Mouse (Mus musculus): ENCODE measurements around the gene Sufu. TPM values are rescaled to one million over a fixed set of nuclear protein-coding genes. Genes with fewer than 3 reads are reported as not detected.

Gene Sufu
- polyA plus RNA-seq, 1 experiment: 18.6 TPM

DNA sequence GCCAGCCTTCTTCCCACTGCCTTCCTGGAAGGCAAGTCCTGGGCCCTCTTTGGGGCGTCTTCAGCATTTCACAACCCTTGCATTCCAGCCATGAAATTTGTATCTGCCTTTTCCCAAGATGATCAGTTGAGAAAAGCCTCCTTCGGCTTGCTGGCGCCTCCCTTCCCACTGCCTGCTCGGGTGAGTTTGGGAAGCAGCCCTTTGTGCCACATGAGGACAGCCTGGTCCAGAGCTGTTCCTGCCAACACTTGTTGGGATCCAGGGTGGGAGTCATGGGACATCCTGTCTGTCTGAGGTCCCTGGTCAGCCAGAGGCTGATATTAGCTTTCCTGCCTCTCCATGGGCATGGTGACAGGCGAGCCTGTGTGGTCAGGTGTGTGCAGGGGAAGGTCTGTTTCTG is 61.1 kb downstream of the Sufu start:
- WGBS: 87% methylated on average over 5 of the region's 5 CpGs
- TF ChIP-seq POLR2A (IDR thresholded peaks at IDR 0.05; ENCODE audit: low read depth, low read length): no peak
- TF ChIP-seq CTCF (IDR thresholded peaks at IDR 0.05; ENCODE audit: extremely low read depth, insufficient read depth, insufficient read length, insufficient replicate concordance): no peak
- H3K27me3 ChIP-seq (ENCODE audit: control insufficient read depth, insufficient read depth, low read length): no peaks in the 10 kb centered on the region
- no peak overlapping the region for H3K4me3 ChIP-seq (ENCODE audit: extremely low read depth, insufficient read depth, insufficient read length)
- DNase-seq (ENCODE audit: low read depth in 1 of 2, low spot score in 2 of 2): no peak
- H3K36me3 ChIP-seq (ENCODE audit: control insufficient read depth, insufficient read depth, low read length): peaks cover 3% of the 10 kb centered on the region; the same call in 1 of the 2 replicates
- peaks cover 17% of the 10 kb centered on the region; the same call in 1 of the 2 replicates for H3K4me1 ChIP-seq (ENCODE audit: control insufficient read depth, insufficient read depth, insufficient read length)
- H3K27ac ChIP-seq (ENCODE audit: insufficient read depth, low read length): no peak overlapping the region

DNA sequence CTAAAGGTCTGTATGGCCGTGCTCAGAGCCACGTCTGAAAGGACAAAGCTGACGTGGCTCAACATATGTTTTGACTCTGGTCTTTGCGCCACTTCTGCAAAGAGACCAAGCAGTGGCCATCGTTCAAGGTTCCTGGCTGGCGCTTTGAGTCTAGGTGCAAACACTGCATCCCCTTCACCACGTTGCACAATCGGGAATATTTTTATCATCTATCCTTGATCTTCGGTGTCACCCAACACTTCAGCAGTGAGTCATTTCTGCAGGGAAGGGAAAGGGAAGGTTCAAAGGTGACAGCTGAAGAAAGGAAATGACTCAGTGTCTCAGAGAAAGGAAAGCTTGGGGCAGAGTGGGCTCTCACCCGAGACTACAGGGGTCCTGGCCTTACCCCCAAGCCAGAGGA is 62.6 kb downstream of the Sufu start:
- Histone ChIP-seq H3K4me3 (ENCODE audit: extremely low read depth, insufficient read depth, insufficient read length) (no peak overlapping the region), H3K4me1 (ENCODE audit: control insufficient read depth, insufficient read depth, insufficient read length) (peaks cover 11% of the 10 kb centered on the region; the same call in 1 of the 2 replicates), H3K36me3 (ENCODE audit: control insufficient read depth, insufficient read depth, low read length) (peaks cover 3% of the 10 kb centered on the region; the same call in 1 of the 2 replicates), H3K27ac (ENCODE audit: insufficient read depth, low read length) (no peak overlapping the region), H3K27me3 (ENCODE audit: control insufficient read depth, insufficient read depth, low read length) (no peaks in the 10 kb centered on the region)
- TF ChIP-seq POLR2A (IDR thresholded peaks at IDR 0.05; ENCODE audit: low read depth, low read length) (no peak), CTCF (IDR thresholded peaks at IDR 0.05; ENCODE audit: extremely low read depth, insufficient read depth, insufficient read length, insufficient replicate concordance) (no peak)
- no peak for DNase-seq (ENCODE audit: low read depth in 1 of 2, low spot score in 2 of 2)
- 69% methylated on average over 10 of the region's 10 CpGs for WGBS

DNA sequence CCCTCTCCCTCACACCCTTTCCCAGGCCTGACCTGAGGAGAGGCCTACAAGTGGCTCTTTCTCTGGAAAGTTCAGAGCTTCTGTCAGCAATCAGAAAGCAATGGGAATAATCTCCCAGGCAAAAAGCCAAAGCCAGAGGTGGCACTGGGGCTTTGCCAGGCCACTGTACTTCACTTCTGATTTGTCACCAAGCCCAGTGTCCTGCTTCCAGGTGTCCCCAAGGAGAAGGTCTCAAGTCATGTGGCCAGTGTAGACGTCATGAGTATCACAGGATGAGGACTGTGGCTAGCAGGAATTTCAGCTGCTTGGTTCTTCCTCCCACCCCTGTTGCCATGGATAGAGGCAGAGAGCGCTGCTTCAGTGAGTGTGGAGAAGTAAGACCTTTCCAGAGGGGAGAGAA is 63.2 kb downstream of the Sufu start:
- TF ChIP-seq POLR2A (IDR thresholded peaks at IDR 0.05; ENCODE audit: low read depth, low read length) (no peak), CTCF (IDR thresholded peaks at IDR 0.05; ENCODE audit: extremely low read depth, insufficient read depth, insufficient read length, insufficient replicate concordance) (no peak)
- Histone ChIP-seq H3K27me3 (ENCODE audit: control insufficient read depth, insufficient read depth, low read length) (no peaks in the 10 kb centered on the region), H3K27ac (ENCODE audit: insufficient read depth, low read length) (no peak overlapping the region), H3K4me3 (ENCODE audit: extremely low read depth, insufficient read depth, insufficient read length) (no peak overlapping the region), H3K4me1 (ENCODE audit: control insufficient read depth, insufficient read depth, insufficient read length) (peaks cover 6% of the 10 kb centered on the region; the same call in 1 of the 2 replicates), H3K36me3 (ENCODE audit: control insufficient read depth, insufficient read depth, low read length) (peaks cover 3% of the 10 kb centered on the region; the same call in 1 of the 2 replicates)
- DNase-seq (ENCODE audit: low read depth in 1 of 2, low spot score in 2 of 2): no peak
- WGBS: 80% methylated on average over 2 of the region's 2 CpGs

DNA sequence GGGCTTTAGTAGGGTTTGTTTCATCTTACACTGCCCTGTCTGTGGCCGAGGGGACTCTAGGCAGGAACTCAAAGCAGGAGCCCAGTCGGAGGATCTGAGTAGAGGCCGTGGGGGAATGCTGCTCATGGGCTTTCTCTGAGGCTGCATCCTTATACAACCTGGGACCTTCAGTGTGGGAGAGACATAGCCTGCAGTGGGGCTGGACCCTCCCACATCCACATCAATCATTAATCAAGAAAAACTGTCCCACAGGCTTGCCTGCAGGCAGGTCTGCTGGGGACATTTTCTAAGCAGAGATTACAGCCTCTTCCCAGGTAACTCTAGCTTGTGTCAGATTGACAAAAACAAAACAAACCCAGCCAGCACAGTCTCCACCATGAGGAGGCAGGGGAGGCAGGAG is 65.9 kb downstream of the Sufu start:
- no peak overlapping the region for H3K27ac ChIP-seq (ENCODE audit: insufficient read depth, low read length)
- DNase-seq (ENCODE audit: low read depth in 1 of 2, low spot score in 2 of 2): no peak
- H3K36me3 ChIP-seq (ENCODE audit: control insufficient read depth, insufficient read depth, low read length): peaks cover 3% of the 10 kb centered on the region; the same call in 1 of the 2 replicates
- no peaks in the 10 kb centered on the region for H3K27me3 ChIP-seq (ENCODE audit: control insufficient read depth, insufficient read depth, low read length)
- 95% methylated on average over 3 of the region's 3 CpGs for WGBS
- peaks cover 17% of the 10 kb centered on the region; the same call in 1 of the 2 replicates for H3K4me1 ChIP-seq (ENCODE audit: control insufficient read depth, insufficient read depth, insufficient read length)
- no peak overlapping the region for H3K4me3 ChIP-seq (ENCODE audit: extremely low read depth, insufficient read depth, insufficient read length)
- TF ChIP-seq POLR2A (IDR thresholded peaks at IDR 0.05; ENCODE audit: low read depth, low read length) (no peak), CTCF (IDR thresholded peaks at IDR 0.05; ENCODE audit: extremely low read depth, insufficient read depth, insufficient read length, insufficient replicate concordance) (no peak)

DNA sequence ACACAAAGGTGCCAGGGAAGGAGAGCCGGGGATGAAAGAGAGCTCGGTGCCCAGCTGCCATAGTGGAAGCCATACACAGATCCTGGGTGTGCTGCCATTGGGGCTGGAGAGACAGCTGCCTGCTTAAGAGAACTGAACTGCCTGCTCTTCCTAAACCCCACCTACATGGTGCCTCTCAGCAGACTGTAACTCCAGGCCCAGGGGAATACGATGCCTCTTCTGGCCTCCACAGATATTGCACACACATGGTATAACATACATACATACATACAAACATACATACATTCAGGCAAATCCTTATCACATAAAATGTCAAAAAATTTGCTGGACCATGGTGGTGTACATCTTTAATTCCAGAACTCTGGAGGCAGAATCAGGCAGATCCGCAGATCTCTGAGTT is 66.8 kb downstream of the Sufu start:
- Histone ChIP-seq H3K36me3 (ENCODE audit: control insufficient read depth, insufficient read depth, low read length) (peaks cover 3% of the 10 kb centered on the region; the same call in 1 of the 2 replicates), H3K4me3 (ENCODE audit: extremely low read depth, insufficient read depth, insufficient read length) (no peak overlapping the region), H3K27me3 (ENCODE audit: control insufficient read depth, insufficient read depth, low read length) (no peaks in the 10 kb centered on the region), H3K4me1 (ENCODE audit: control insufficient read depth, insufficient read depth, insufficient read length) (peaks cover 25% of the 10 kb centered on the region; the same call in 1 of the 2 replicates), H3K27ac (ENCODE audit: insufficient read depth, low read length) (no peak overlapping the region)
- TF ChIP-seq CTCF (IDR thresholded peaks at IDR 0.05; ENCODE audit: extremely low read depth, insufficient read depth, insufficient read length, insufficient replicate concordance) (no peak), POLR2A (IDR thresholded peaks at IDR 0.05; ENCODE audit: low read depth, low read length) (no peak)
- 95% methylated on average over 4 of the region's 4 CpGs for whole genome bisulfite sequencing
- no peak for DNase-seq (ENCODE audit: low read depth in 1 of 2, low spot score in 2 of 2)

DNA sequence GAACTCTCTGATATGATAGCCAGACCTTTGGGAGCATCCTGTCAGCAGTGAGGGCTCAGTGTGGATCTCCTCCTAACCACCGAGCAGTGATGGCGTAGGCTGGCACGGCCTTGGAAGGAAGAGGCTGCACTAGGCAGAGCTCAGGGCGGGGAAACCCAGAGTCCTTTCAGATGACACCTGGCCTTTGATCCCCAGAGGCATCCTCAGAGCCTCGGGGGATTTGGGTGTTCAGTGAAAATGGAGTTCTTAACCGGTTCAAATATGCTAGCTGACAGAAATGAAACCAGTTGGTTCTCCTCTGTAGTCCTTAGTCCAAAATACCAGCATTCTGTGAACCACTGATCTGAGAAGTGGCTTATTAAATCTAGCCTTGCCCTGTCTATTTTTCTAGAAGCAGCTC is 69.5 kb downstream of the Sufu start:
- Histone ChIP-seq H3K27ac (ENCODE audit: insufficient read depth, low read length) (peak overlapping the region; percentile 94), H3K4me1 (ENCODE audit: control insufficient read depth, insufficient read depth, insufficient read length) (peaks cover 32% of the 10 kb centered on the region; the same call in 1 of the 2 replicates), H3K36me3 (ENCODE audit: control insufficient read depth, insufficient read depth, low read length) (peaks cover 2% of the 10 kb centered on the region; the same call in 1 of the 2 replicates), H3K27me3 (ENCODE audit: control insufficient read depth, insufficient read depth, low read length) (no peaks in the 10 kb centered on the region), H3K4me3 (ENCODE audit: extremely low read depth, insufficient read depth, insufficient read length) (peak overlapping the region; percentile 11; the same call in 1 of the 2 replicates)
- TF ChIP-seq CTCF (IDR thresholded peaks at IDR 0.05; ENCODE audit: extremely low read depth, insufficient read depth, insufficient read length, insufficient replicate concordance): no peak
- TF ChIP-seq POLR2A (IDR thresholded peaks at IDR 0.05; ENCODE audit: low read depth, low read length): peak; percentile 48; the same call in 1 of the 2 replicates
- peak; percentile 84 to 91 for DNase-seq (ENCODE audit: low read depth in 1 of 2, low spot score in 2 of 2)
- 16% methylated on average over 6 of the region's 6 CpGs for WGBS

DNA sequence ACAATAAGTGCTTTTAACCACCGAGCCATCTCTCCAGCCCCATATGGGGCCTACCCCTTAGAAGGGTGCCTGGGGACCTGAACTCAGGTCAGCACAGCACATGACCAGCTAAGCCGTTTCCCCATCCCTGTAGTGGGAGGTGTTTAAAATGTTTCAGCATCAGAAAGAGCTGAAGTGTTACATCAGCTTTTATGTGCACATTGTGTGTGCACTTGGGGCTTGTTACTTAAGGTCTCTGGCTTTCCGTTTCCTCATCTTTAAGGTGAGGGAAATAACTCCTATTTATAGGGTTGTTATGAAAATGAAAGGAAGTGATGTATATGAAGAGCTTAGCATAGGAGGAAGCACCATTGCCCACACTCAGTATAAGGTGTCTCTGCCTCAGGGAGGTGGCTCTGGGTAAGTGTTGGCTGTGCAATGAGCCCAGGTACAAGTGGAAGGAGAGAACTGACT is 70.4 kb downstream of the Sufu start:
- 18% methylated on average over 3 of the region's 3 CpGs for WGBS
- Histone ChIP-seq H3K36me3 (ENCODE audit: control insufficient read depth, insufficient read depth, low read length) (peaks cover 2% of the 10 kb centered on the region; the same call in 1 of the 2 replicates), H3K4me1 (ENCODE audit: control insufficient read depth, insufficient read depth, insufficient read length) (peaks cover 42% of the 10 kb centered on the region), H3K27ac (ENCODE audit: insufficient read depth, low read length) (peak overlapping the region; percentile 94), H3K27me3 (ENCODE audit: control insufficient read depth, insufficient read depth, low read length) (no peaks in the 10 kb centered on the region), H3K4me3 (ENCODE audit: extremely low read depth, insufficient read depth, insufficient read length) (no peak overlapping the region)
- peak; percentile 52 to 64 for DNase-seq (ENCODE audit: low read depth in 1 of 2, low spot score in 2 of 2)
- TF ChIP-seq POLR2A (IDR thresholded peaks at IDR 0.05; ENCODE audit: low read depth, low read length): peak; percentile 56
- TF ChIP-seq CTCF (IDR thresholded peaks at IDR 0.05; ENCODE audit: extremely low read depth, insufficient read depth, insufficient read length, insufficient replicate concordance): no peak
